Mouse (Mus musculus) megakaryocyte, embryonic 14.5 days (primary cell): ENCODE data around the gene Zfp276. TPM values are rescaled to one million over a fixed set of nuclear protein-coding genes. Genes with fewer than 3 reads are reported as not detected.

Source experiments
- H3K27me3 ChIP-seq: replicated peaks from 2 replicates; pipeline ENCODE3; 2012; ENCODE audit warnings: inconsistent platforms
- H3K36me3 ChIP-seq: replicated peaks from 2 replicates; pipeline ENCODE3; 2012; ENCODE audit warnings: low read length, inconsistent platforms, mixed read lengths
- H3K4me1 ChIP-seq: 2 replicates; pipeline ENCODE4 v1.6.1; 2012; ENCODE audit warnings: inconsistent platforms
- H3K4me3 ChIP-seq: replicated peaks from 2 replicates; pipeline ENCODE3; 2012; ENCODE audit warnings: moderate library complexity, mild to moderate bottlenecking, inconsistent platforms
- H3K9me3 ChIP-seq: 2 replicates; pipeline ENCODE4 v1.6.1; 2012; ENCODE audit warnings: inconsistent platforms
- FLI1 ChIP-seq: IDR thresholded peaks from 2 replicates; pipeline ENCODE4 v1.6.1; 2012; ENCODE audit warnings: low read length, inconsistent platforms, mixed read lengths
- GATA1 ChIP-seq: IDR thresholded peaks from 3 replicates; pipeline ENCODE4 v1.6.1; 2012; ENCODE audit warnings: mixed read lengths, low read length, inconsistent platforms, borderline replicate concordance
- polyA plus RNA-seq: library from polyadenylated mRNA; stranded (reverse); fragments of >175 nt; gene quantifications from 2 replicates; pipeline ENCODE4 v1.2.3, GENCODE M21; 2012; ENCODE audit warnings: low replicate concordance; ENCODE audit not compliant: insufficient read depth

Zfp276 gene
- polyA plus RNA-seq, 1 experiment, result 5.0 TPM

DNA sequence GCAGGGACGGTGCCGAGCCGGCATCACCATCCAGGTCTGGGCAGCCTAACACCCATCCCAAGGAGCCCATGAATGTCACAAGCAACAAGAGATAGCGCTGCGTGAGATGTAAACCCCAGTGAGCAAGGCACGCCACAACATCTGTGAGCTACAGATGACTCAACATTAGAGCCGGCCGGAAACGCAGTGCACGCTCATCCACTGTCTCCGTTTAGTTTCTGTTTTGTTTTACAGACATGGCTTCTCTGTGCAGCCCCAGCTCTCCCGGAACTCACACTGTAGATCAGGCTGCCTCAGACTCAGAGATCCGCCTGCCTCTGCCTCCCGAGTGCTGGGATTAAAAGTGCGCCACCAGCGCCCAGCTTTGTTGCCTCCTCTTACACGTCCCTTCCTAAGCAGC is 33.4 kb downstream of the Zfp276 start:
- peak overlapping the region; percentile 6 for H3K4me3 ChIP-seq
- TF ChIP-seq GATA1 (no peak), FLI1 (no peak)
- H3K27me3 ChIP-seq, result no peaks in the 10 kb centered on the region
- peaks cover 8% of the 10 kb centered on the region; the same call in 1 of the 2 replicates for H3K4me1 ChIP-seq
- H3K9me3 ChIP-seq, result no peaks in the 10 kb centered on the region
- peaks cover 73% of the 10 kb centered on the region for H3K36me3 ChIP-seq

DNA sequence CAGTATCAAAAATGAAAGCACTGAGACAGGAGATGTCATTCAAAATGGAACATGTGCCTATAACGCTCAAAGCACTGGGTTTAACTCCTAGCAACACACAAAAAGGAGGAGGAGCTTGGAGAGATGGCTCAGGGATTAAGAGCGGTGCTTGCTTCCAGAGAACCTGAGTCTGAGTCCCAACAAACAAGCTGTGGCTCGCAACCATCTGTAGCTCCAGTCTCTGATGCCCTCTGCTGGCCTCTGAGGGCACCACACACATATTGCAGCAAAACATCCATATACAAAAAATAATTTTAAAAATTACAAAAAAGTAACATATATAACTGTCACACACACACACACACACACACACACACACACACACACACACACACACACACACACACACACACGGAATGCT is 36.2 kb downstream of the Zfp276 start:
- no peak for TF ChIP-seq GATA1
- Histone ChIP-seq H3K36me3 (peaks cover 84% of the 10 kb centered on the region), H3K4me1 (peaks cover 10% of the 10 kb centered on the region; the same call in 1 of the 2 replicates), H3K4me3 (no peak overlapping the region), H3K9me3 (no peaks in the 10 kb centered on the region), H3K27me3 (no peaks in the 10 kb centered on the region)

DNA sequence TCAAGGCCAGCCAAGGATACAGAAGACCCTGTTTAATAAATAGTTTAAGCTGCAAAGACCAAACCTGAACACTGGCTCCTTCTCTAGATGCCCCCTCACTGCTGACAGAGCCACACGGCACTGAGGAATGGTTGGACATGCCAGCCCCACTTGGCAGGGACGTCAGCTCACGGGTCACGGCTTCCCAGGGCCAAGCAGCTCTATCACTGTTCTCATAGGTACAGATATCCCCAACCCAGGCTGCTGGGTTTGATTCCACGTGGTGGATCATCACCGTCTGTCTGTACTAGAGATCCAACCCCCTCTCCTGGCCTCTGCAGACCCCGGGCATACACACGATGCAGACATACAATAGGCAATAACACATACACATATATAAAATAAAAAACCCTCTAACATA is 36.7 kb downstream of the Zfp276 start:
- no peak for TF ChIP-seq GATA1
- H3K4me3 ChIP-seq, result no peak overlapping the region
- no peaks in the 10 kb centered on the region for H3K9me3 ChIP-seq
- H3K36me3 ChIP-seq, result peaks cover 87% of the 10 kb centered on the region
- no peaks in the 10 kb centered on the region for H3K27me3 ChIP-seq
- H3K4me1 ChIP-seq, result peaks cover 10% of the 10 kb centered on the region; the same call in 1 of the 2 replicates

DNA sequence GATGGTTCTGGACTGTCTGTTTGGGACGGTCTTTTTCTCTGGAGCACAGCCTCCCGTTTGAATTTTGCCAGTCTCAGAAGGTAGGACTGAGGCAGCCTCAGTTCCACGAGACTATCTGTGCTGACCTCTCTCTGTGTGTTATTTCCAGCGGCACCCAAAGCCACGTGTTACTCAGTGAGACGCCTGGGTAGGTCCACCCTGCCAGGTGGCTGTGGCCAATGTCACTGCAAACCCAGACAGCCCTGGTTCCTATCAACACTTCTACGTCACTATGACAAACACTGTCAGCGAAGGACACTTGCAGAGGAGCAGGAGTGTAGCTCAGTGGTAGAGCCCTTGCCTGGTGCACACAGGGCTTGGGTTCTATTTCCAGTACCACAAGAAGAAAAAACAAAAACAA is 37.7 kb downstream of the Zfp276 start:
- TF ChIP-seq GATA1 (no peak), FLI1 (no peak)
- Histone ChIP-seq H3K36me3 (peaks cover 87% of the 10 kb centered on the region), H3K27me3 (no peaks in the 10 kb centered on the region), H3K4me3 (no peak overlapping the region), H3K9me3 (no peaks in the 10 kb centered on the region), H3K4me1 (peaks cover 10% of the 10 kb centered on the region; the same call in 1 of the 2 replicates)

DNA sequence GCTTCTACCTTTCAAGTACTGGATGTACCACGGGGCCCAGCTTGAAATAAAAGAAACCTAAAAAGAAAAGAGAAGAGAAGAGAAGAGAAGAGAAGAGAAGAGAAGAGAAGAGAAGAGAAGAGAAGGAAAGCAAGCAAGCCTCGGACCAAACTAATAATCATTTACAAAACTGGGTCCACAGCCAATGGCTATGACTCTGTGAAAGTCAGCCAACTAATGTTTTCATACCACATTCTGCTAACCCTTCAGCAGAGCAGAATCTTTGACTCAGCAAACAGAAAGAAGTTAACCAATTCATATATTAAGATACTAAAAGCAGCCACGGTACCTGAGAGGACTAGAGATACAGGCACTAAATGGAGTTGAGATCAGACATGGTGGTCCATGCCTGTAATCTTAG is 38.3 kb downstream of the Zfp276 start:
- Histone ChIP-seq H3K36me3 (peaks cover 86% of the 10 kb centered on the region), H3K4me1 (peaks cover 7% of the 10 kb centered on the region; the same call in 1 of the 2 replicates), H3K27me3 (no peaks in the 10 kb centered on the region), H3K9me3 (no peaks in the 10 kb centered on the region), H3K4me3 (no peak overlapping the region)
- no peak for TF ChIP-seq GATA1
- no peak for TF ChIP-seq FLI1

DNA sequence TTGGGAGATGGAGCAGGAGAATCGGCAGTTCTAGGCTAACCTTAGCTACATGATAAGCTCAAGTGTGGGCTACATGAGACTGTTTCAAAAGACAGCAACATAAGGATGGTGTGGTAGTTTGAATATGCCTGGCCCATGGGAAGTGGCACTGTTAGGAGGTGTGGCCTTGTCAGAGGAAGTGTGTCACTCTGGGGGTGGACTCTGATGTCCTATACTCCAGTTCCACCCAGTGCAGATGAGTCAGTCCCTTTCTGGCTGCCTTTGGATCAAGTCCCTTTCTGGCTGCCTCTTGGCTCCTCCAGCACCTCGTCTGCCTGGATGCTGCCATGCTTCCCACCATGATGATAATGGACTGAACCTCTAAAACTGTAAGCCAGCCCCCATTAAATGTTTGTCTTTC is 38.8 kb downstream of the Zfp276 start:
- H3K4me1 ChIP-seq, result peaks cover 6% of the 10 kb centered on the region; the same call in 1 of the 2 replicates
- H3K9me3 ChIP-seq, result no peaks in the 10 kb centered on the region
- H3K4me3 ChIP-seq, result no peak overlapping the region
- peaks cover 85% of the 10 kb centered on the region for H3K36me3 ChIP-seq
- TF ChIP-seq FLI1 (no peak), GATA1 (no peak)
- H3K27me3 ChIP-seq, result no peaks in the 10 kb centered on the region

DNA sequence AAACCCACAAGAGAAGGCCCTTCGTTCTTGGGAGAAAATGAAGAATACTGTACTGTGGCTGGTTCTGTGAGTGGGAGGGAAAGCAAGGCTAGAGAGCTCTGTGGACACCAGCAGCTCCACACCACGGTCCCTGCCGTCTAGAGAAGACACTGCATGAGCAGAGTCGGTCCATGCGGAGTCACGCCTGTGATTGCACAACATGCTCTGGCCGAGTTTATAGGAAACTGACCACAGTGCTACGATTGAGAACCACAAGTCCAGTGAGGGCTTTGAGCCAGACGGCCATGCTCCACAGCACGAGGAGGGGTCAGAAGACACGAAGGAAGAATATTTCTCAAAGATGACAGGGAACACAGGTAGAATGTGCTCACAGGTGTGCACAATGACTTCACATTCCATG is 44.3 kb downstream of the Zfp276 start:
- TF ChIP-seq GATA1 (no peak), FLI1 (no peak)
- H3K36me3 ChIP-seq, result peaks cover 75% of the 10 kb centered on the region
- no peaks in the 10 kb centered on the region for H3K9me3 ChIP-seq
- H3K4me1 ChIP-seq, result no peaks in the 10 kb centered on the region; the same call in 1 of the 2 replicates
- no peak overlapping the region for H3K4me3 ChIP-seq
- no peaks in the 10 kb centered on the region for H3K27me3 ChIP-seq

DNA sequence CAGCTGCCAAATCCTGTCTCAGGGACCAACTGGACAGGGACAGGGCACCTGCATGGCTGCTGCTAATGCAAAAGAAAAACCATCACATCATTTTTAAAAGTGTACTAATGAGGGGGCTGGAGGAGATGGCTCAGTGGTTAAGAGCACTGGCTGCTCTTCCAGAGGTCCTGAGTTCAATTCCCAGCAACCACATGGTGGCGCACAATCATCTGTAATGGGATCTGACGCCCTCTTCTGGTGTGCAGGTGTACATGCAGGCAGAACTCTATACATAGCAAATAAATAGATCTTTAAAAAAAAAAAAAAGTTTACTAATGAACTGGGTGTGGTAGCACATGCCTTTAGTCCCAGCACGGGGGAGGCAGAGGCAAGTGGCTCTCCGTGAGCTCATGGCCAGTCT is 54.7 kb downstream of the Zfp276 start:
- TF ChIP-seq GATA1 (no peak), FLI1 (no peak)
- Histone ChIP-seq H3K36me3 (peaks cover 77% of the 10 kb centered on the region), H3K27me3 (no peaks in the 10 kb centered on the region)

DNA sequence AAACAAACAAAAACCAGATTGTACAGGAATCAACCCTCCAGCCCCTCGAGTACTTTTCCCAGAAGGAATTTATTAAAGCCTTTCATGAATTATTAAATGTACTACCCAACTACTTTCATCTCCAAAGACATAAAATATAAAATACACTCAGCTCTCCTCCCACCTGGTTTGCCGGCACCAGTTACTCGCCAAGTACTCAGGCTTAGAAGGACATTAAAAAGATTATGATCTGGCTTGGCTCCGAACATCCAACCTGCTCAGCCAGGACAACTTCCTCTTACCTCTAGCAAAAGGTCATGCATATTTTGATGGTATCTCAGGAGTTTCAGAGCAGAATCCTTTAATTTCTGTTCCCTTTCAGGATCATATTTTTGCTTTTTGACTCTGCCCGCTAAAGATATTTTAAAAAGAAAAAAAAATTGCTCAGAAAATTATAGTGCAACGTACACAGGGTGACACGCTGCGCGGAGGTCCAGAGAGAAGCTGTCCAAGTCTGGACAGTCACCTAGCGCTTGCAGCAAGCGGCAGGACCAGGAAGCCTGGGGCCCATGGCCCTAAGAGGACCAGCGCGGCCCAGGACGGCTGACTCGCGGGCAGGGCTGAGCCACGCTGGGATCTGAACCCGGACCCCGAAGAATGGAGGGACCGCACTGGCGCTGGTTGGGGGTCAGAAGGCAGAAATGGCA is 63.9 kb downstream of the Zfp276 start:
- H3K4me1 ChIP-seq, result peaks cover 24% of the 10 kb centered on the region
- no peaks in the 10 kb centered on the region for H3K9me3 ChIP-seq
- peak overlapping the region; percentile 94 for H3K4me3 ChIP-seq
- peaks cover 10% of the 10 kb centered on the region for H3K27me3 ChIP-seq
- TF ChIP-seq FLI1, result no peak
- TF ChIP-seq GATA1, result no peak
- H3K36me3 ChIP-seq, result peaks cover 11% of the 10 kb centered on the region

More for the DNA sequence above, 54.7 kb downstream of the Zfp276 start:
- no peaks in the 10 kb centered on the region for H3K9me3 ChIP-seq
- H3K4me1 ChIP-seq, result no peaks in the 10 kb centered on the region
- H3K4me3 ChIP-seq, result no peak overlapping the region

DNA sequence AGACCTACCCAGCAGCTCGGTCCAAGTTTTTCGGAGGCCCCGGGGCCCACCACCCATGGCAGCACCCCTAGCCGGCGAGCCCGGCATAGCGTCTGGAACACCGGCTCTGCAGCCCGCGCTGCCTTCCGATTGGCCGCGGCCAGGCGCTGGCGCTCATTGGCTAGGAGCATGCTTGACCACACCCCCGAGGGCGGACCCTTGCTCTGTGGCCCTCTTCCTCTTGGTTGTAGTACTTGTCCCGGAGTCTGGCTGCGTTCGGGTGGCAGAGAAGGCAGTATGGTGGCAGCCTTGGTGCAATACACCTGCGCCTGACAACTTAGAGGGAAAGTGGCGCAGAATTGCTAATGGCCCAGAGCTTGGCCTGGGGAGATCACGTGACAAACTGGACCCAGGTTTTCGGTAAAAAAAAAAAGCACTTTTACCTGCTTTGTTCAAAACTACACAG is 64.5 kb downstream of the Zfp276 start, which contains the start of gene Fanca:
Gene Fanca (minus strand): TSS at position 110 of the 445 bp plus-strand sequence.
- H3K4me1 ChIP-seq, result peaks cover 24% of the 10 kb centered on the region
- no peaks in the 10 kb centered on the region for H3K9me3 ChIP-seq
- H3K4me3 ChIP-seq, result peak within 1 kb of the TSS; percentile 94
- H3K36me3 ChIP-seq, result peaks cover 7% of the 10 kb centered on the region
- TF ChIP-seq GATA1, result no peak
- no peak for TF ChIP-seq FLI1
- peaks cover 14% of the 10 kb centered on the region for H3K27me3 ChIP-seq

Other genes with a start within 250 kb of the Zfp276 start
- gene Ankrd11, start 211.9 kb upstream of the Zfp276 start, polyA plus RNA-seq, result 46.9 and 49.4 TPM in 2 replicates
- gene Spg7, start 191.3 kb upstream of the Zfp276 start, polyA plus RNA-seq, result 9.5 and 14.6 TPM in 2 replicates
- gene Rpl13, start 151.8 kb upstream of the Zfp276 start, polyA plus RNA-seq, result 3,221 and 4,089 TPM in 2 replicates
- gene Cpne7, start 136.8 kb upstream of the Zfp276 start, polyA plus RNA-seq, result 0.43 TPM in 1 of 2 replicates, not detected in the other
- gene Sult5a1, start 95.9 kb upstream of the Zfp276 start, polyA plus RNA-seq, result not detected in 2 replicates
- gene Dpep1, start 68.0 kb upstream of the Zfp276 start, polyA plus RNA-seq, result not detected in 2 replicates
- 25.0 and 29.4 TPM in 2 replicates for gene Chmp1a, start 41.4 kb upstream of the Zfp276 start, polyA plus RNA-seq
- gene Spata33, start 41.4 kb upstream of the Zfp276 start, polyA plus RNA-seq, result not detected in 2 replicates
- 39.4 and 48.1 TPM in 2 replicates for gene Cdk10, start 29.4 kb upstream of the Zfp276 start, polyA plus RNA-seq
- 5.3 and 6.1 TPM in 2 replicates for gene Spata2l, start 18.0 kb upstream of the Zfp276 start, polyA plus RNA-seq
- gene Vps9d1, start 153 bp downstream of the Zfp276 start, polyA plus RNA-seq, result 49.9 and 179 TPM in 2 replicates
- 16.5 and 24.3 TPM in 2 replicates for gene Fanca, start 64.4 kb downstream of the Zfp276 start, polyA plus RNA-seq
- gene Spire2, start 78.5 kb downstream of the Zfp276 start, polyA plus RNA-seq, result 0.47 TPM in 1 of 2 replicates, not detected in the other
- 41.1 and 108 TPM in 2 replicates for gene Tcf25, start 119.6 kb downstream of the Zfp276 start, polyA plus RNA-seq
- 1.1 TPM in 1 of 2 replicates, not detected in the other for gene Mc1r, start 152.9 kb downstream of the Zfp276 start, polyA plus RNA-seq
- 123 and 178 TPM in 2 replicates for gene Tubb3, start 157.2 kb downstream of the Zfp276 start, polyA plus RNA-seq
- gene Def8, start 169.3 kb downstream of the Zfp276 start, polyA plus RNA-seq, result 20.7 and 47.5 TPM in 2 replicates
- gene Afg3l1, start 223.7 kb downstream of the Zfp276 start, polyA plus RNA-seq, result 8.8 and 20.1 TPM in 2 replicates